Mouse (Mus musculus): ENCODE measurements around the gene Rab3a. TPM values are rescaled to one million over a fixed set of nuclear protein-coding genes. Genes with fewer than 3 reads are reported as not detected.

Rab3a gene
- total and polyA plus RNA-seq, 3 experiments, result 46.5 to 89.1 (median 48.0) TPM

GRCm38 (mm10) chr8:70713991-70714390, 40.5 kb upstream of the Rab3a start:
- WGBS, result 83% methylated on average over 7 of the region's 7 CpGs
- no peak for DNase-seq
- no peak for TF ChIP-seq CTCF (IDR thresholded peaks at IDR 0.05)
- no peak for TF ChIP-seq POLR2A (IDR thresholded peaks at IDR 0.05; ENCODE audit: insufficient read depth, low read depth, low read length)
- no peak for TF ChIP-seq EP300 (IDR thresholded peaks at IDR 0.05; ENCODE audit: insufficient read depth, low read depth, low read length)

GRCm38 (mm10) chr8:70715086-70715485, 39.4 kb upstream of the Rab3a start:
- Histone ChIP-seq H3K9ac (ENCODE audit: low read depth, low read length) (no peak overlapping the region), H3K79me2 (replicated peaks; ENCODE audit: control insufficient read depth, insufficient read depth, low read length) (no peaks in the 10 kb centered on the region), H3K36me3 (ENCODE audit: control insufficient read depth, insufficient read depth, low read length) (no peaks in the 10 kb centered on the region), H3K4me1 (ENCODE audit: control insufficient read depth, insufficient read depth, low read length) (peaks cover 3% of the 10 kb centered on the region; the same call in 1 of the 2 replicates), H3K27ac (no peak overlapping the region), H3K4me3 (no peak overlapping the region), H3K27me3 (ENCODE audit: control insufficient read depth, insufficient read depth, low read length) (no peaks in the 10 kb centered on the region)
- TF ChIP-seq CTCF (IDR thresholded peaks at IDR 0.05) (no peak), EP300 (IDR thresholded peaks at IDR 0.05; ENCODE audit: insufficient read depth, low read depth, low read length) (no peak), POLR2A (IDR thresholded peaks at IDR 0.05; ENCODE audit: insufficient read depth, low read depth, low read length) (no peak)
- no peak for DNase-seq
- intact Hi-C loops (cut with DNase I), result no loop called here
- 66% methylated on average over 2 of the region's 2 CpGs for WGBS

More at GRCm38 (mm10) chr8:70713991-70714390, 40.5 kb upstream of the Rab3a start:
- H3K27me3 ChIP-seq (ENCODE audit: control insufficient read depth, insufficient read depth, low read length), result no peaks in the 10 kb centered on the region
- no peak overlapping the region for H3K9ac ChIP-seq (ENCODE audit: low read depth, low read length)
- H3K27ac ChIP-seq, result no peak overlapping the region
- no peak overlapping the region for H3K4me3 ChIP-seq
- H3K36me3 ChIP-seq (ENCODE audit: control insufficient read depth, insufficient read depth, low read length), result no peaks in the 10 kb centered on the region
- H3K79me2 ChIP-seq (replicated peaks; ENCODE audit: control insufficient read depth, insufficient read depth, low read length), result no peaks in the 10 kb centered on the region
- H3K4me1 ChIP-seq (ENCODE audit: control insufficient read depth, insufficient read depth, low read length), result peaks cover 3% of the 10 kb centered on the region; the same call in 1 of the 2 replicates
- intact Hi-C loops (cut with DNase I), result no loop called here

- intact Hi-C loops (cut with DNase I), result no loop called here
- Histone ChIP-seq H3K4me1 (ENCODE audit: control insufficient read depth, insufficient read depth, low read length) (peaks cover 1% of the 10 kb centered on the region; the same call in 1 of the 2 replicates), H3K27ac (no peak overlapping the region), H3K4me3 (no peak overlapping the region), H3K27me3 (ENCODE audit: control insufficient read depth, insufficient read depth, low read length) (no peaks in the 10 kb centered on the region), H3K79me2 (replicated peaks; ENCODE audit: control insufficient read depth, insufficient read depth, low read length) (no peaks in the 10 kb centered on the region), H3K9ac (ENCODE audit: low read depth, low read length) (no peak overlapping the region), H3K36me3 (ENCODE audit: control insufficient read depth, insufficient read depth, low read length) (no peaks in the 10 kb centered on the region)
- WGBS, result 78% methylated on average over 40 of the region's 40 CpGs
- no peak for DNase-seq
- TF ChIP-seq CTCF (IDR thresholded peaks at IDR 0.05) (no peak), EP300 (IDR thresholded peaks at IDR 0.05; ENCODE audit: insufficient read depth, low read depth, low read length) (no peak), POLR2A (IDR thresholded peaks at IDR 0.05; ENCODE audit: insufficient read depth, low read depth, low read length) (no peak)
These were observed 37.7 kb upstream of the Rab3a start for GRCm38 (mm10) chr8:70716521-70717400.

GRCm38 (mm10) chr8:70718297-70718696, 36.2 kb upstream of the Rab3a start, which contains the start of gene Gm3336:
Gene Gm3336 (plus strand): TSS chr8:70718543.
- no peak; the same call in 1 of the 2 replicates for TF ChIP-seq CTCF (IDR thresholded peaks at IDR 0.05)
- TF ChIP-seq EP300 (IDR thresholded peaks at IDR 0.05; ENCODE audit: insufficient read depth, low read depth, low read length), result peak; percentile 42; the same call in 1 of the 2 replicates
- TF ChIP-seq POLR2A (IDR thresholded peaks at IDR 0.05; ENCODE audit: insufficient read depth, low read depth, low read length), result no peak
- intact Hi-C loops (cut with DNase I), result no loop called here
- no peak within 1 kb of the TSS for H3K9ac ChIP-seq (ENCODE audit: low read depth, low read length)
- no peak within 1 kb of the TSS for H3K4me3 ChIP-seq
- no peak within 1 kb of the TSS for H3K27ac ChIP-seq
- 4% methylated on average over 19 of the region's 19 CpGs for WGBS
- DNase-seq, result peak; percentile 72 to 75
- H3K79me2 ChIP-seq (replicated peaks; ENCODE audit: control insufficient read depth, insufficient read depth, low read length), result no peaks in the 10 kb centered on the region
- H3K27me3 ChIP-seq (ENCODE audit: control insufficient read depth, insufficient read depth, low read length), result no peaks in the 10 kb centered on the region
- H3K36me3 ChIP-seq (ENCODE audit: control insufficient read depth, insufficient read depth, low read length), result no peaks in the 10 kb centered on the region
- peaks cover 1% of the 10 kb centered on the region; the same call in 1 of the 2 replicates for H3K4me1 ChIP-seq (ENCODE audit: control insufficient read depth, insufficient read depth, low read length)

- no peak overlapping the region for H3K27ac ChIP-seq
- TF ChIP-seq EP300 (IDR thresholded peaks at IDR 0.05; ENCODE audit: insufficient read depth, low read depth, low read length) (no peak), POLR2A (IDR thresholded peaks at IDR 0.05; ENCODE audit: insufficient read depth, low read depth, low read length) (no peak), CTCF (IDR thresholded peaks at IDR 0.05) (no peak)
- no peak overlapping the region for H3K9ac ChIP-seq (ENCODE audit: low read depth, low read length)
- H3K79me2 ChIP-seq (replicated peaks; ENCODE audit: control insufficient read depth, insufficient read depth, low read length), result no peaks in the 10 kb centered on the region
- no peak overlapping the region for H3K4me3 ChIP-seq
- 34% methylated on average over 9 of the region's 9 CpGs for WGBS
- H3K4me1 ChIP-seq (ENCODE audit: control insufficient read depth, insufficient read depth, low read length), result peaks cover 1% of the 10 kb centered on the region; the same call in 1 of the 2 replicates
- intact Hi-C loops (cut with DNase I), result loop anchor here (1.0 to 2.0 kb wide), 5 partner anchors 32 to 149 kb away; no protein-coding TSS in a partner anchor
- peak in 1 of 2 experiments; percentile 37 for DNase-seq
- no peaks in the 10 kb centered on the region for H3K36me3 ChIP-seq (ENCODE audit: control insufficient read depth, insufficient read depth, low read length)
- no peaks in the 10 kb centered on the region for H3K27me3 ChIP-seq (ENCODE audit: control insufficient read depth, insufficient read depth, low read length)
These were observed 34.6 kb upstream of the Rab3a start for GRCm38 (mm10) chr8:70719796-70720270.
